Mouse (Mus musculus): ENCODE measurements at regions not wholly inside any gene's neighbourhood (a gene's known extent, or its start where the extent isn't known, plus 50 kb on each side); places are given as distances from the start of the nearest gene placed in this dataset.
"Not testable (repeated sequence)": the region's sequence is repeated elsewhere in the genome, so short reads cannot be mapped to it uniquely, and the experiment has no call there.

- no peak for DNase-seq
These were observed 199.4 kb downstream of the Antxr2 start for GRCm38 (mm10) chr5:97831421-97831820.

GRCm38 (mm10) chr5:97817485-97817884 lies 213.4 kb downstream of the Antxr2 start:
- no peak for DNase-seq

DNA sequence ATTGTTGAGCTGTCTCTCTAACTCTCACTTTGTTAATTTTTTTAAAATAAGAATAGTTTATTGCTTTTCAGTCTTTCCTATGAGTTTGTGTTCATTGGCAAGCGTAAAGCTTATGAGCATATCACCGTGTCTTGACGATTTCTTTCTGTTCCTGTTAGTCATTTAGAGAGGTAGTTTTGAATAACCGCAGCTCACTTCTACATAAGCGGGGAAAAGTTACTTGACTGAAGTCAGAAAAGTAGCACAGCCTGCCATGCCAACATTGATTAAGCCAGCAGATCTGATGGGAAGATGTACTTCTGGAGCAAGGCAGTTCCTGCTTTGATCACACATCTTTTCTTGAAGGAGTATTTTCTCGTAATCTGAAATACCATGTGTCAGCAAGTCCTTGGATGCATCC lies 215.5 kb downstream of the Antxr2 start:
- no peak for DNase-seq

DNA sequence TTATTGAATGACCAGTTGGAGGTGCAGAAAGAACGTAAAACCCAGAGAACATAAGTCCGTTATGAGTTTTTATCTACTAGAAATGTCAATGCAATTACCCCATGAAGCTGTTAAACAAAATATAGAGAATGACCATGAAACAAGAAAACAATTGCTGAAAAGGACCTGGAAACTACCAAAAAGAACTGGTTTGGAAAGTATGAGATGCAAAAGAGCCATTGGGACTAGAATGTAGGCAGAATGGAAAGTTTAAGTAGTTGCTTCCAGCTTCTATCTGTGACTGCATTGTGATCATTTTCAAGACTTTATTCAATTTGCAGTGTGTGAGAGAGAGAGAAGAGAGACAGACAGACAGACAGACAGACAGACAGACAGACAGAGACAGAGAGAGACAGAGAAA lies 216.1 kb downstream of the Antxr2 start:
- no peak for DNase-seq

GRCm38 (mm10) chr5:97812611-97813350 lies 218.1 kb downstream of the Antxr2 start:
- DNase-seq = no peak

DNA sequence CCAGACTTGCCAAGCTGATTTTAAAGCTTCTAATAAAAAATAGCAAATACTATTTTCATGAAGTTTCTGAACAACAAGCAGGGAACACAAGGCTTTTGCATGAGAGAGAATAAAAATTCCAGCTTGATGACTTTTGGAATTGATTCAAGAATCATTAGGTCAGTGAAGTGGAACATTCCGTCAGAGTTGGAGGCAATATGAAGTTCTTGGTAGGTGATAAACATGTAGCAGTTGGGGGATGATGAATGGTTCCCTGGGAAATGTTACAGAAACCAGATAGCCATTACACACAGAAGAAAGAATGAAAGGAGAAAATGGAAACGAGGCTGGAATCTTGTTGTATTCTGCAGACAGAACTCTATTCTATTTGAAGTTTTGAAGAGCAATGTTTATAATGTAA lies 221.8 kb downstream of the Antxr2 start:
- no peak for DNase-seq

DNA sequence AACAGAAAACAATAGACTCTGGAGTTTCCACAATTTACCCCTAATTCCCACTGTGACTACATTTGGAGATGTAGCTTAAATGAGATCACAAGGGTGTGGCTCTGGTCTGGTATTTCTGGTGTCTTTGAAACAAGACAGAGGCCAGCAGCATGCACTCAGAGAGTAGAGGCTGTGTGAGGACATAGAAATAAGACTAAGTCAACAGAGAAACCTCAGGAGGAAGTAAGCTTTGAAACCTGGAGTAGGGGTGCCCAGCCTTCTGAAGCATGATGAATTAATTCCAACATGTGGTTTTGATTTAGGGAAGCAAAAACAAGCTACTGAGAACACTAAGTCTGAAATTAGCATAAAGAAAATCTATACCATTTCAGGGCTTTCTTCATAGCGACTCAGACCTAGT lies 223.7 kb downstream of the Antxr2 start:
- DNase-seq = no peak

DNA sequence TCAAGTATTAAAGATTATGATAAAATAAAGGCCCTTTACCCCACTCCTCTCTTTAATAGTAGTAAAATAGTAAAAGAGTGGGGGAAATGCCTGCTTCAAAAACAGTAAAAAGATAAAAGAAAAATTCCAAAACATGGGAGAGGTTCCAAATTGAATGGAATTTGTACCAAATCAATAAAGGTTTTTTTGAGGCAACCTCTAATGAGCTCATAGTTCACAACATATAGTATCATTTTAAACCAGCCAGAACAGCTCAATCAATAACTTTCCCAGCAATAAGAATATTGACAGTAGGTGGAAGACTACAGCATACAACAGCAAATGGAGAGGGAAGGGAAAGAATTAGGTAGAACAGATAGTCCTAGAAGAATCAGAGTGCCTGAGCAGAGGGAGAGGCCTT lies 224.1 kb downstream of the Antxr2 start:
- no peak for DNase-seq

DNA sequence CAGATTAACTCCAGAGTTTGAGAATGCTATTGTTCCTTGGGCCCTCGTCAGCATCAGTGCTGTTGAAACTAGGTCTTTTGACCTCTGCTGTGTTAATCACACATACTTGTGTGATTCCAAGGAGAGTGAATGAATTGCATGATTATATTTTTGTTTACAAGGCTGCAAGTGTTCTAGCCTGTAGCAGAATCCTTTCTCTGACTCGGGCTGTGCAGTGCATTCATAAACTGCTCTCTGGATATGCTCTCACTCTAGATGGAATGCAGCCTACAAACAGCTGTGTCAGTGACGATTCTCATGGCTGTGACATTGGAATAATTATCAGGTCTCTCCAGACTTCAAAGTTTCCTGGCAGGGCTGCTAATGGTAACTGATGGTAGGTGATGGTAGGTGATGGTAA lies 230.8 kb downstream of the Antxr2 start:
- DNase-seq = no peak

DNA sequence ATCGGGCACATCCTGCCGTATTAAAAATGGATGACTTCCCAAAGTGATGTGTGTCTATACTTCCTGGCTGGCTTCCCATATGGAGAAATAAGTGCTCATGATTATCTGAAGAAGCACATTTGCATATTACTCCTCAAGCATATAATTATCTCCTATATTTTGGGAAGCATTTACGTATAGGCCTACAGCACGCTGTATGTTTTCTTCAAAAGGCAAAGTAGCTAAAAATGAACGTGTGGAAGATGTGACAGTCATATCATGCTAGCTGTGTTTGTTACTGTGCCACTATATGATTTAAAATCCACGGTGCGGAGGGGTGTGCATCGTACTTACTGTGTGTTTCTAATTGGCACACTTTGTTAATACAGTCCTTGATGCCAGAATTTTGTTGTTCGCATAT lies 242.7 kb downstream of the Antxr2 start:
- no peak for DNase-seq

DNA sequence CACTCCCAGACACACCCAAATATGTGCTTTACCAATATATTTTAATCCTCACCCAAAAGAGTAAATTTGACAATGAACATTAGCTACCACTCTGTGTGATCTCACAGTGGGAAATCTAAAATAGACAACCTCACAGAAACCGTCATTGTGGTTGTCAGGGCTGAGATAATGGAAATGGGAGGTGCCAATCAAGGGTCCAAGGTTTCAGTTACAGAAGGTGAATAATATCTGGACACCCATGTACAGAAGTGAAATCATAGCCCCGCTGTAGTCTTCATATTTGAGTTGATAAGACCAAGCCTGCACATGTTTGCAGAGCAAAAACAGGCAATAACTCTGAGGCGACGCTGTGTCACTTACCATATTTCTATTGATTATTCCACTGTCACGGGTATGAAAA lies 243.8 kb downstream of the Antxr2 start:
- no peak for DNase-seq

GRCm38 (mm10) chr5:97775100-97775499 lies 255.7 kb downstream of the Antxr2 start:
- DNase-seq = not testable (repeated sequence)

DNA sequence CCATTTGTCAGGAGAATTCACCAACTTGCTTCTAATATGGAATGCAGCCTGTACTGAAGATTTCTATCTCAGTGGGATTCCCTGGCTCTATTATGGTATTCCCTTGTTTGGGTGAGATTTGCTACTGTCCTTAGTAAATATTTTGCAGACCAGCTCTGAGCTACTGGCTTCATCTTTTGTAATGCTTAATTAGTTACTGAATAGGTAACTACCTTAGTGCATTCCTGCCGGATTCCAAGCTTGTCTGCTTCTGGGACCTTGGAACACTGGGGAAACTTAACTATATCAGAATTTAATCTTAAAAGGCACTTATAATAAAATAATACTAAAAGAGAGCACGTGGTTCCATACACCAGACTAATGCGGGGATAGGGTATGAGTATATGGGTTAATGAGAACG lies 257.4 kb downstream of the Antxr2 start:
- not testable (repeated sequence) for DNase-seq

GRCm38 (mm10) chr5:97737339-97737738 lies 280.5 kb upstream of the Gk2 start:
- no peak for DNase-seq

DNA sequence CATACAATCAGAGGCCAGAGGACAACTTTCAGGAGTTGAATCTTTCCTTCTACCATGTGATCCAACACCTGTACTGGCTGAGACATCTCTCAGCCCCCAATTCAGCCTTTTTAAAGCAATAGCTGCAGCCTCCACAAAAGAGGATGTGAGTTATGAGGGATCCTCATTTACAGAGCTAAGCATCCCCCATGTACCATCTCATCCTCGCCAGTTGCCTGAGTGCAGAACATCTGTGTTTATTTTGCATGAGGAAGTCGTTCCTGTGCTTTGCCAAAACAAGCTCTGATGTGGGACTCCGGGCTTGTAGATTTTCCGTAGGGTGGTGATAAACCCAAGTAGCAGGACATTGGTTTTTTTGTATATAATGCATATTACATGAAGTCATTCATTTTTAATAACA lies 274.1 kb upstream of the Gk2 start:
- DNase-seq = no peak

GRCm38 (mm10) chr5:97719364-97719763 lies 262.5 kb upstream of the Gk2 start:
- not testable (repeated sequence) for DNase-seq

GRCm38 (mm10) chr5:97705270-97705669 lies 248.4 kb upstream of the Gk2 start:
- DNase-seq = peak; percentile 11

- no peak for DNase-seq
These were observed 243.7 kb upstream of the Gk2 start for GRCm38 (mm10) chr5:97700507-97700906.

- DNase-seq = no peak
These were observed 240.8 kb upstream of the Gk2 start for GRCm38 (mm10) chr5:97697581-97698134.

GRCm38 (mm10) chr5:97693333-97693940 lies 236.6 kb upstream of the Gk2 start:
- DNase-seq = no peak

GRCm38 (mm10) chr5:97685443-97685842 lies 228.6 kb upstream of the Gk2 start:
- DNase-seq = no peak

GRCm38 (mm10) chr5:97684592-97685258 lies 227.9 kb upstream of the Gk2 start:
- DNase-seq = no peak

DNA sequence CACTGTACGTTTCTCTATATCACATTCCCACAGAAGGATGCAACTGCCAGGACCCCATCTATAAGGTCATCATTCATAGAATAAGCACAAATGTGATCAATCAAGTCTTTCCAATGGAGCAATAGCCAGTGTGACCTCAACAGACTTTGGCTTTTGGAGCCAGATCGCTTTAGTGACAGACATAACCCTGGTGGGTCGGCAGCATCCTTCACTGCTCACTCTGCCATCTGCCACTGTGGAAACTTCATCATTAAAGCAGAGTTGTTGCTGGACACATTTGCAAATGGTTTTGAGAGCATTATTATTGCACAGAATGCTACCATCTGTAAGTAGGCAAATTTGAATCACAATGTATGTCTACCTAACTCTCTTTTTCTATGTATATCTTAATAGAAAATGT lies 212.9 kb upstream of the Gk2 start:
- no peak for DNase-seq

Data from thymus, postnatal 4 days (tissue).